Mouse (Mus musculus): Measurements from ENCODE around the gene Zfyve28.

Gene Zfyve28

GRCm38 (mm10) chr5:34207503-34207902, 80.7 kb downstream of the Zfyve28 start:
- DNase-seq (ENCODE audit: low spot score in 2 of 2), result no peak

- DNase-seq (ENCODE audit: low spot score in 2 of 2), result no peak
Observed at GRCm38 (mm10) chr5:34205788-34206187, 82.5 kb downstream of the Zfyve28 start.

GRCm38 (mm10) chr5:34204911-34205310, 83.3 kb downstream of the Zfyve28 start:
- DNase-seq (ENCODE audit: low spot score in 2 of 2), result no peak

- no peak for DNase-seq (ENCODE audit: low spot score in 2 of 2)
Observed at GRCm38 (mm10) chr5:34202006-34202405, 86.2 kb downstream of the Zfyve28 start.

GRCm38 (mm10) chr5:34201396-34201795, 86.9 kb downstream of the Zfyve28 start:
- peak in 1 of 2 experiments; percentile 28 for DNase-seq (ENCODE audit: low spot score in 2 of 2)

- DNase-seq (ENCODE audit: low spot score in 2 of 2), result peak; percentile 50 to 57
Observed at GRCm38 (mm10) chr5:34198615-34199014, 89.6 kb downstream of the Zfyve28 start.

- DNase-seq (ENCODE audit: low spot score in 2 of 2), result no peak
Observed at GRCm38 (mm10) chr5:34197243-34197642, 91.0 kb downstream of the Zfyve28 start.

- peak; percentile 90 to 96 for DNase-seq (ENCODE audit: low spot score in 2 of 2)
Observed at GRCm38 (mm10) chr5:34196423-34196822, 91.8 kb downstream of the Zfyve28 start.

- no peak for DNase-seq (ENCODE audit: low spot score in 2 of 2)
Observed at GRCm38 (mm10) chr5:34195786-34196185, 92.5 kb downstream of the Zfyve28 start.

- no peak for DNase-seq (ENCODE audit: low spot score in 2 of 2)
Observed at GRCm38 (mm10) chr5:34194975-34195662, 93.1 kb downstream of the Zfyve28 start.

- no peak for DNase-seq (ENCODE audit: low spot score in 2 of 2)
Observed at GRCm38 (mm10) chr5:34194426-34194825, 93.8 kb downstream of the Zfyve28 start.

- DNase-seq (ENCODE audit: low spot score in 2 of 2), result peak in 1 of 2 experiments; percentile 40
Observed at GRCm38 (mm10) chr5:34191843-34192242, 96.4 kb downstream of the Zfyve28 start.

- no peak for DNase-seq (ENCODE audit: low spot score in 2 of 2)
Observed at GRCm38 (mm10) chr5:34191021-34191420, 97.2 kb downstream of the Zfyve28 start.

GRCm38 (mm10) chr5:34189521-34189920, 98.7 kb downstream of the Zfyve28 start:
- DNase-seq (ENCODE audit: low spot score in 2 of 2), result no peak

- DNase-seq (ENCODE audit: low spot score in 2 of 2), result peak in 1 of 2 experiments; percentile 29
Observed at GRCm38 (mm10) chr5:34188856-34189255, 99.4 kb downstream of the Zfyve28 start.

GRCm38 (mm10) chr5:34187601-34188316, 100.5 kb downstream of the Zfyve28 start, which contains the start of gene Mxd4:
Gene Mxd4 (minus strand): TSS chr5:34187720.
- peak; percentile 98 for DNase-seq (ENCODE audit: low spot score in 2 of 2)

- peak; percentile 37 to 42 for DNase-seq (ENCODE audit: low spot score in 2 of 2)
Observed at GRCm38 (mm10) chr5:34186961-34187391, 101.3 kb downstream of the Zfyve28 start.

- no peak for DNase-seq (ENCODE audit: low spot score in 2 of 2)
Observed at GRCm38 (mm10) chr5:34186391-34186790, 101.9 kb downstream of the Zfyve28 start.

GRCm38 (mm10) chr5:34185791-34186190, 102.5 kb downstream of the Zfyve28 start:
- DNase-seq (ENCODE audit: low spot score in 2 of 2), result no peak

GRCm38 (mm10) chr5:34185051-34185580, 103.1 kb downstream of the Zfyve28 start:
- no peak for DNase-seq (ENCODE audit: low spot score in 2 of 2)

- no peak for DNase-seq (ENCODE audit: low spot score in 2 of 2)
Observed at GRCm38 (mm10) chr5:34183976-34184375, 104.3 kb downstream of the Zfyve28 start.

GRCm38 (mm10) chr5:34183156-34183880, 104.9 kb downstream of the Zfyve28 start:
- DNase-seq (ENCODE audit: low spot score in 2 of 2), result no peak
